ENCODE assay signal across 8 mouse cellular contexts in genomic region chr6:120192211-120192870, GRCm38 (mm10).
DNase-seq lines count a peak whose midpoint lies in the region; ATAC-seq and TF ChIP-seq lines count a peak whose summit lies in the region.
"Had no signal": no experiment of that assay in that cellular context is flagged by ENCODE, and none has a peak within 500 bp of the region (broad histone marks: within the 10 kb centered on the region; RNA-seq: fewer than 3 reads in every experiment).

No protein-coding gene starts in this region.

- no peaks in the 10 kb centered on the region for H3K36me3 ChIP-seq in intestine, embryonic 14.5 days (ENCODE audit: control insufficient read depth, insufficient read depth, low read length)
- H3K36me3 ChIP-seq in limb, embryonic 11.5 days (ENCODE audit: control insufficient read depth, insufficient read depth, low read length) = no peaks in the 10 kb centered on the region
- H3K36me3 ChIP-seq: embryonic facial prominence, embryonic 13.5 days had no signal

- H3K4me3 ChIP-seq in cerebellum, adult 2 months (replicated peaks; ENCODE audit: insufficient read depth, low read depth, low read length) = no peak overlapping the region
- H3K4me3 ChIP-seq in intestine, embryonic 14.5 days (ENCODE audit: low read depth, low read length) = no peak overlapping the region
- H3K4me3 ChIP-seq in limb, embryonic 11.5 days (ENCODE audit: low read depth, low read length) = no peak overlapping the region
- H3K4me3 ChIP-seq: embryonic facial prominence, embryonic 13.5 days had no signal

- no peaks in the 10 kb centered on the region for H3K9me3 ChIP-seq in intestine, embryonic 14.5 days (ENCODE audit: control insufficient read depth, low read length)
- no peaks in the 10 kb centered on the region for H3K9me3 ChIP-seq in limb, embryonic 11.5 days (ENCODE audit: control insufficient read depth, low read length)
- H3K9me3 ChIP-seq: embryonic facial prominence, embryonic 13.5 days had no signal

- TF ChIP-seq POLR2A in cerebellum, adult 2 months (IDR thresholded peaks at IDR 0.05; ENCODE audit: borderline replicate concordance, insufficient read depth, low read length) = no peak

- DNase-seq in WW6 (ENCODE audit: low read depth, low spot score) = peak; percentile 67
- DNase-seq in cerebellum, adult 2 months = peak; percentile 56 to 76
- peak; percentile 90 for DNase-seq in gastrocnemius, postnatal 14 days
- no peak for DNase-seq in intestine, embryonic 14.5 days (ENCODE audit: low spot score)
- DNase-seq in limb, embryonic 11.5 days (ENCODE audit: low spot score) = peak; percentile 46
- DNase-seq in neural tube, embryonic 10.5 days (ENCODE audit: extremely low spot score, low spot score) = peak; percentile 46

- 0 out of 2 replicates have a peak overlapping the region, but pooled peaks have one; percentile 11 for H3K4me2 ChIP-seq in intestine, embryonic 14.5 days (ENCODE audit: low read length)
- H3K4me2 ChIP-seq in limb, embryonic 11.5 days (ENCODE audit: low read depth, severe bottlenecking) = no peak overlapping the region
- H3K4me2 ChIP-seq: embryonic facial prominence, embryonic 13.5 days had no signal

- 19% methylated on average over 15 of the region's 15 CpGs for WGBS in cerebellum, adult 2 months
- 28% methylated on average over 14 of the region's 15 CpGs for WGBS in intestine, embryonic 14.5 days
- WGBS in limb, embryonic 11.5 days = 20% methylated on average over 15 of the region's 15 CpGs

- no peak for TF ChIP-seq CTCF in cerebellum, adult 2 months (IDR thresholded peaks at IDR 0.05; ENCODE audit: borderline replicate concordance, insufficient read depth, low read depth, low read length)

- ATAC-seq in intestine, embryonic 14.5 days (replicated peaks; ENCODE audit: low FRiP score, low TSS enrichment, low read depth) = peak; percentile 53
- no peak for ATAC-seq in limb, embryonic 11.5 days (ENCODE audit: insufficient number of reproducible peaks, low FRiP score, low TSS enrichment, low read depth)
- no peak for ATAC-seq in monocyte, adult 5-6 weeks (replicated peaks; ENCODE audit: insufficient number of reproducible peaks, low FRiP score, low TSS enrichment, poor library complexity, severe bottlenecking)

- no peaks in the 10 kb centered on the region for H3K27me3 ChIP-seq in cerebellum, adult 2 months (ENCODE audit: control insufficient read depth, insufficient read depth, low read length)
- no peaks in the 10 kb centered on the region for H3K27me3 ChIP-seq in intestine, embryonic 14.5 days (replicated peaks; ENCODE audit: control insufficient read depth, insufficient read depth, low read length)
- H3K27me3 ChIP-seq in limb, embryonic 11.5 days (ENCODE audit: control insufficient read depth, insufficient read depth, low read length) = no peaks in the 10 kb centered on the region

- no peaks in the 10 kb centered on the region; the same call in 1 of the 2 replicates for H3K4me1 ChIP-seq in cerebellum, adult 2 months (ENCODE audit: control insufficient read depth, insufficient read depth, low read length)
- H3K4me1 ChIP-seq in intestine, embryonic 14.5 days (replicated peaks; ENCODE audit: control insufficient read depth, insufficient read depth, low read length) = peaks cover 16% of the 10 kb centered on the region; the same call in 1 of the 2 replicates
- peaks cover 7% of the 10 kb centered on the region; the same call in 1 of the 2 replicates for H3K4me1 ChIP-seq in limb, embryonic 11.5 days (ENCODE audit: control insufficient read depth, insufficient read depth, low read length)

- H3K9ac ChIP-seq in intestine, embryonic 14.5 days (ENCODE audit: low read length) = no peak overlapping the region
- no peak overlapping the region for H3K9ac ChIP-seq in limb, embryonic 11.5 days (ENCODE audit: low read length)
- H3K9ac ChIP-seq: embryonic facial prominence, embryonic 13.5 days had no signal

- intact Hi-C loops in gastrocnemius, postnatal 14 days (cut with DNase I; ENCODE audit: low total_unique reads) = loop anchor here (10.0 kb wide), 3 partner anchors 158 to 698 kb away; partner anchors contain the start of gene Wnk1

- H3K27ac ChIP-seq in cerebellum, adult 2 months (ENCODE audit: insufficient read depth, low read length) = no peak overlapping the region
- no peak overlapping the region for H3K27ac ChIP-seq in intestine, embryonic 14.5 days (ENCODE audit: low read depth)
- H3K27ac ChIP-seq in limb, embryonic 11.5 days (replicated peaks; ENCODE audit: low read depth, low read length) = no peak overlapping the region
- H3K27ac ChIP-seq: embryonic facial prominence, embryonic 13.5 days had no signal
